Mouse (Mus musculus) midbrain, embryonic 13.5 days (tissue): ENCODE measurements around the gene Lysmd2. TPM values are rescaled to one million over a fixed set of nuclear protein-coding genes. Genes with fewer than 3 reads are reported as not detected.
"Not testable (repeated sequence)": the region's sequence is repeated elsewhere in the genome, so short reads cannot be mapped to it uniquely, and the experiment has no call there.

Source experiments
- ATAC-seq: fragments of 200-750 bp; cut with Nextera tagmentation; 2 replicates; pipeline ENCODE4 v1.8.0; 2017; ENCODE audit warnings: mild to moderate bottlenecking, moderate TSS enrichment, moderate library complexity
- H3K27ac ChIP-seq: fragments of 300-500 bp; sonication (generic); 2 replicates; pipeline ENCODE4 v1.5.1; 2015; ENCODE audit warnings: inconsistent platforms, mild to moderate bottlenecking, moderate library complexity
- H3K27me3 ChIP-seq: fragments of 300-500 bp; sonication (generic); 2 replicates; pipeline ENCODE4 v1.6.1; 2015; ENCODE audit warnings: mild to moderate bottlenecking, inconsistent platforms
- H3K36me3 ChIP-seq: fragments of 300-500 bp; sonication (generic); 2 replicates; pipeline ENCODE4 v1.6.1; 2015; ENCODE audit warnings: mild to moderate bottlenecking, inconsistent platforms
- H3K4me1 ChIP-seq: fragments of 300-500 bp; sonication (generic); replicated peaks from 2 replicates; pipeline ENCODE4 v1.6.1; 2015; ENCODE audit warnings: inconsistent platforms
- H3K4me2 ChIP-seq: fragments of 300-500 bp; sonication (generic); replicated peaks from 2 replicates; pipeline ENCODE4 v1.6.1; 2015; ENCODE audit warnings: moderate library complexity, mild to moderate bottlenecking, inconsistent platforms
- H3K4me3 ChIP-seq: fragments of 300-500 bp; sonication (generic); replicated peaks from 2 replicates; pipeline ENCODE4 v1.5.1; 2015; ENCODE audit warnings: mild to moderate bottlenecking, inconsistent platforms
- H3K9ac ChIP-seq: fragments of 300-500 bp; sonication (generic); replicated peaks from 2 replicates; pipeline ENCODE4 v1.6.1; 2015; ENCODE audit warnings: mild to moderate bottlenecking, inconsistent platforms
- H3K9me3 ChIP-seq: fragments of 300-500 bp; sonication (generic); 2 replicates; pipeline ENCODE4 v1.6.1; 2016; ENCODE audit warnings: mild to moderate bottlenecking, inconsistent platforms
- WGBS: fragments of 180-500 bp; shearing (Covaris S2); methylation state at CpG from one replicate; pipeline ENCODE4 v1.1.7; 2015; 5-methylcytosine and 5-hydroxymethylcytosine counted together
- polyA plus RNA-seq: library from polyadenylated mRNA; unstranded; fragments of >200 nt; fragmentation: Nextera tagmentation; extraction: Ambion mirVana; gene quantifications from 2 replicates; pipeline ENCODE4 v1.2.1, GENCODE M21; 2015

The Lysmd2 gene
- polyA plus RNA-seq, 1 experiment from 2014 or later = 17.9 TPM

DNA sequence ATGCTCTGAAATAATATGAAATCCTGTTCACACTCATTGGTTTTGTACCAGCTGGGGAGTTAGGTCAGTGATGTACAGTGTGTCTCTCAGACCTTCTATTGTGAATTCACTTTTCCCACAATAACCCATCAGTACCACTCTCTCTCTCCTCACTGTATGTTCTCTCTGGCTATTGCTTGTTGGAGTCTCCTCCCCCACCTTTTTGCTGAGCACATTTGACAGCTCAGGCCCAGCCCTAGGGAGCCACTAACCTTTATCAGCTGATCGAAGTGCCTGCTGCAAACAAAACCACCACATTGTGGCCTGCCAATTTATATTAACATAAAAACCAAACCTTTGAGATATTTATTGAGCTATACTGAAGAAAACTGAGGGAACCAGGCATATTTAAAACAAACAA lies 16.0 kb upstream of the Lysmd2 start:
- Histone ChIP-seq H3K4me2 (peak overlapping the region; percentile 67), H3K27ac (peak overlapping the region; percentile 94)
- 33% methylated on average over 1 of the region's 1 CpGs for WGBS

DNA sequence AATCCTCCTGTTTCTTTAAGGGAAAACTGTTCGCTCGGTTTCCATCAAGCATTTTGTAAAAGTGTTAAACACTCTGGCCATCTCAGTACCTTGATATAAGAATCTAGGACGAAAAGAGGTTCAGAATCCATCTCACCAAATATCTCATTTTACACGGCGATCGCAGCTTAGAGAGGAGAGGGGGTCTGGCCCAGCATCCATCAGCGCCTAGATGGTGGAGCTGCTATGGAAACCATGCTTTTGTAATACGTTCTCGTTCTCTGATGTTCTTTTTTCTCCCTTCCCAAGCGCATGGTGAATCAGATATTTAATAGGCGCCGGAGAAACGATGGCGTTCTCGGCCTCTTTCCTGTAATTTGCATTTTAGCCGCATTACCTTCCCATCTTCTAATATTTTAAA lies 15.6 kb upstream of the Lysmd2 start:
- H3K27ac ChIP-seq = peak overlapping the region; percentile 94
- H3K4me1 ChIP-seq = peaks cover 14% of the 10 kb centered on the region
- peak overlapping the region; percentile 92 for H3K4me3 ChIP-seq
- no peaks in the 10 kb centered on the region for H3K27me3 ChIP-seq
- WGBS = 7% methylated on average over 16 of the region's 16 CpGs
- H3K36me3 ChIP-seq = peaks cover 9% of the 10 kb centered on the region
- H3K9ac ChIP-seq = peak overlapping the region; percentile 86
- H3K9me3 ChIP-seq = no peaks in the 10 kb centered on the region
- ATAC-seq = no peak
- H3K4me2 ChIP-seq = peak overlapping the region; percentile 67

More for the DNA sequence above, 16.0 kb upstream of the Lysmd2 start:
- Histone ChIP-seq H3K27me3 (no peaks in the 10 kb centered on the region), H3K4me1 (peaks cover 14% of the 10 kb centered on the region), H3K9me3 (no peaks in the 10 kb centered on the region), H3K36me3 (peaks cover 13% of the 10 kb centered on the region), H3K4me3 (peak overlapping the region; percentile 92), H3K9ac (peak overlapping the region; percentile 86)
- ATAC-seq = peak; percentile 49

DNA sequence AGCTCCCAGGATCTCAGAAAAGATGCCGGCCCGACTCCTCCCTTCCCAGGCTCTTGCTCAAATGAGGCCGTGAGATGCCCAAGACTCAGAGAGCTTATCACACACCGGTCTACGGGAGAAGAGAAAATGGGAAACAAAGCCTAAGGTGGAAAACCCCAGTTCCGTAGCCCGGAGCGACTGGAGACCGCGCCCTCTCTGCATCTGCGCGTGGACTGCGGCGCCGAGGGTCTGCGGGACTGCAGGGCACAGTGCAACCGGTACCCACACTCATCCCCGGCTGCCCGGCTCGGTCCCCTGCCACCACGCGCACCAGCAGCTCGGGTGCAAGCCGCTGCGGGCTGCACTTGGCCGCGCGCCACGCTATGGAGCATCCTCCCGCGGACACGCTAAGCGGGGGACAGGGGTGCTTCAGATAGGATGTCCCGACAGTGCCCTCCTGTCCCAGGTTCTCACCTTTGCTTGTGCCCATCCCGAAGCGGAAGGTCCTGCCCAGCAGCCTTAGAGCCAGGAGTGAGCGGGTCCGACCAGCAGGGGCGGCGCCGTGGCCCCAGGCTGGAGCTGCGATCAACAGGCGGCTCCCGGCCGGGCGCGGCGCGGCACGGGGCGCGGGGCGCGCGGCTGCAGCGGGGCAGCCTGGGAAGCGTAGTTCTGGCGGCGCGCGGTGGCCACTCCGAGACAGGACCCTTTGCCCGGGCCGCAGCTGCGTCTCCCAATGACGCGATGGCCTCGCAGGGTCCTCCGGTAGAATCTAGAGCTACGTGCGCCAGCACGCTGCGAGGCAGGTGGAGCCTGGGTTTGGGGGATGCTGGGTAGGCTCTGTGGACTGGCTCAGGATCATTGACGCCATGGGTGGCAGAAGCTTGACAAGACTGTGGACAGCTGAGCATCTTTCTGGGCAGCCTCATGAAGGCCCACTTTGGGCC lies 14.7 kb upstream of the Lysmd2 start, which contains the start of gene Tmod2:
TSS of gene Tmod2 (minus strand) at position 755 of the 923 bp plus-strand sequence.
- Histone ChIP-seq H3K9ac (peak within 1 kb of the TSS; percentile 86), H3K9me3 (no peaks in the 10 kb centered on the region), H3K27ac (peak within 1 kb of the TSS; percentile 94), H3K36me3 (peaks cover 3% of the 10 kb centered on the region; the same call in 1 of the 2 replicates), H3K27me3 (no peaks in the 10 kb centered on the region), H3K4me2 (peak within 1 kb of the TSS; percentile 67), H3K4me3 (peak within 1 kb of the TSS; percentile 92), H3K4me1 (peaks cover 14% of the 10 kb centered on the region)
- WGBS = under 1% methylated on average over 71 of the region's 74 CpGs
- peak; percentile 94 for ATAC-seq

DNA sequence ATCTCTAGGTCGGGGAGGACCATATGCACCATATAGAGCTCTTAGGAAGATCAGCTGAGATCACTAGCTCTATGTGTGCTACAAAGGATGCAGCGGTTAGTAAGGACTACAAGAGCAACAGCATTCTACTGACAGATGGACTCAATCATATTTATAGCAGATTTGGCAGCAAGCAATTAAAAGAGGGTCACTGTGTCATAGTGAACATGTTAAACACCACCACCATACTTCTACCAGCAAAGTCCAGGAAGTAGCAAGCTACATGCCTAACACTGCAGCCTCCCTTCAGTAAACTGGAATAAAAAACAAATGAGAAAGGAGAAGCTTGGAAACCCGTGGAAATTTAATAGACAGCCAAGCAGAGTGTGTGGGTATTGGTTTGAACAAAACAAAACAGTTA lies 9.0 kb upstream of the Lysmd2 start:
- H3K9me3 ChIP-seq = no peaks in the 10 kb centered on the region
- 73% methylated on average over 3 of the region's 3 CpGs for WGBS
- no peak overlapping the region for H3K4me3 ChIP-seq
- no peak overlapping the region for H3K9ac ChIP-seq
- no peaks in the 10 kb centered on the region for H3K36me3 ChIP-seq
- H3K4me1 ChIP-seq = no peaks in the 10 kb centered on the region
- H3K27ac ChIP-seq = no peak overlapping the region
- ATAC-seq = no peak
- no peaks in the 10 kb centered on the region for H3K27me3 ChIP-seq
- H3K4me2 ChIP-seq = no peak overlapping the region

DNA sequence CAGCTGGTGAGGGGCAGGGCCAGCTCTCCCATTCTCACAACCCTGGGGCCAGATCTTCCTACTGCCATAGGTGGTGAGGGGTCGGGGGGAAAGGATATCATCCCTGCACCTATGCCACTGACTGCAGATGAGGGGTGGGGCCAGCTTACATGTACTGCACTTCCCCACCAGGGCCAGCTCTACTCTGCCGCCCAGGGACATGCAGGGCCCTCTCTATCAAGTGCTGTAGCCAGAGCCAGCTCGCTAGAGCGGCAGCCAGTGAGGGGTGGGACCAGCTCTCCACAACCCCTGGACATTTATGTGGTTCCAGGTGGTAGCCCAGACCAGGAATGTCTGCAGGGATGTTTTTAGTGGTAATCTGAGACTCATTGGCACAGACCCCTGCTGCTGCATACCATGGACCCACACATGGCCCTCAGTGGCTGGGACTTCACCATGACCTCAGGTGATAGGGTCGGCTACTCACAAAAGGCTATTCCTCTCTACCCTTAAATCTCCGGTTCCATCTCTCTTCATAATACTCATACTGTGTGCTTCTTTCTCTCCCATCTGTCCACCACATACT lies 6.6 kb upstream of the Lysmd2 start:
- Histone ChIP-seq H3K9ac (no peak overlapping the region), H3K4me3 (no peak overlapping the region), H3K9me3 (no peaks in the 10 kb centered on the region), H3K27ac (no peak overlapping the region), H3K4me2 (no peak overlapping the region), H3K4me1 (no peaks in the 10 kb centered on the region), H3K36me3 (no peaks in the 10 kb centered on the region), H3K27me3 (peaks cover 4% of the 10 kb centered on the region)
- 83% methylated on average over 6 of the region's 6 CpGs for WGBS
- 0 out of 2 replicates have a peak, but pooled peaks have one; percentile 48 for ATAC-seq

DNA sequence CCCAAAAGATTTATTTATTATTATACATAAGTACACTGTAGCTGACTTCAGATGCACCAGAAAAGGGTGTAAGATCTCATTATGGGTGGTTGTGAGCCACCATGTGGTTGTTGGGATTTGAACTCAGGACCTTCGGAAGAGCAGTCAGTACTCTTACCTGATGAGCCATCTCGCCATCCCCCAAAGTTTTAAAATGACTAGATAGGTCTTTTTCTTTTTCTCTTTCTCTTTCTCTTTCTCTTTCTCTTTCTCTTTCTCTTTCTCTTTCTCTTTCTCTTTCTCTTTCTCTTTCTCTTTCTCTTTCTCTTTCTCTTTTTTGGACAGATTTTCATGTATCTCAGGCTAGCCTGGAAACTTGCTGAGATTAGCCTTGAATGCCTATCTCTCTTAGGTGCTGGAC lies 5.8 kb upstream of the Lysmd2 start:
- not testable (repeated sequence) for H3K36me3 ChIP-seq, H3K4me2 ChIP-seq, H3K27ac ChIP-seq, H3K9ac ChIP-seq, H3K27me3 ChIP-seq, ATAC-seq, H3K9me3 ChIP-seq, H3K4me3 ChIP-seq, H3K4me1 ChIP-seq
- 94% methylated on average over 2 of the region's 2 CpGs for WGBS

DNA sequence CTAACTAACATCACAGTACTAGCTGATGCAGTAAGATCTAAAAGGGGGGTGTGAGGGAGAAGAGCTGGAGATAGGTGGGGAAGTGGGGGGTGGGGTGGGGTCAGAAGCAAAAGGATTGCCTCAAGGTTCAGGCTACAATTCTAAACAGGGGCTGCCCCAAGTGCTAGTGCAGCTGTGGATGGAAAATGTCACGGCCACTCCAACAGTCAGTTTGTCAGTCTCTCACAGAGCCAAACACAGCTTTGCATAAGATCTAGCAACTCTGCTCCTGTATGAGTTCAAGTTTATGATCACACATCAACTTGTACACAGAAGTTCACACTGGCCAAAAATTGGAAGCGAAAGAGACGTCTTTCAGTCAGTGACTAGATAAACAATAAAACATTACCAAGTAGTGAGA lies 4.1 kb upstream of the Lysmd2 start:
- H3K4me3 ChIP-seq = no peak overlapping the region
- no peak overlapping the region for H3K4me2 ChIP-seq
- no peak overlapping the region for H3K27ac ChIP-seq
- 87% methylated on average over 3 of the region's 3 CpGs for WGBS
- H3K9ac ChIP-seq = no peak overlapping the region
- H3K4me1 ChIP-seq = peaks cover 6% of the 10 kb centered on the region
- no peak for ATAC-seq
- no peaks in the 10 kb centered on the region for H3K9me3 ChIP-seq
- peaks cover 7% of the 10 kb centered on the region for H3K27me3 ChIP-seq
- H3K36me3 ChIP-seq = no peaks in the 10 kb centered on the region

DNA sequence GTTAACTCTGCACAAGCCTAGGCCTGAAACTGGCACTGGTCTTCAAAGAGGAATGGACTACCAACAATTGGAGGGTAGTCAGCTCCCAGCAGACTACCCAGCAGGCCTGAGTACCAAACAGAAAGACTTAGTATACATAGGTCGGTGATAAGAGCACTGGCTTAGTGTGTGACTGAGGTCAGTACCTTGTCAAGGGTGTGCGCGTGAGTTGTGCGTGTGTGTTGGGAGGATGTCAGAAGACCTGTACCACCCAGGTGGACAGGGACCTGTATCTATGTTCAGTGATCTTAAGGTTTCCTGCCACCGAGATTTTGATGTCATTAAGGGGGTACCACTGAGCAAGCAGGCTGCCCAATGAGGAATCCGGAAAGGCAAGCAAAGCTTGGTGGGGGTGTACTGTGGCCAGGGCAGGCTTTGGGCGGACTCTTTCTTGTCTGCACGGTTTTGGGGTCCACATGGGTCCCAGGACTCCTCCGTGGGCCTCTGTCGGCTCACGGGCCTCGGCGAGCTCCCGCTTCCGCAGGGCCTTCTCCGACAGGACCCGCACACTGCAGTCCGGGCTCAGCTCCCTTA lies 472 bp upstream of the Lysmd2 start:
- WGBS = 16% methylated on average over 18 of the region's 18 CpGs
- H3K4me2 ChIP-seq = peak overlapping the region; percentile 79
- H3K4me1 ChIP-seq = peaks cover 6% of the 10 kb centered on the region
- no peaks in the 10 kb centered on the region for H3K9me3 ChIP-seq
- H3K27ac ChIP-seq = peak overlapping the region; percentile 95
- H3K9ac ChIP-seq = peak overlapping the region; percentile 91
- no peaks in the 10 kb centered on the region for H3K36me3 ChIP-seq
- peak overlapping the region; percentile 75 for H3K4me3 ChIP-seq
- H3K27me3 ChIP-seq = peaks cover 9% of the 10 kb centered on the region
- peak; percentile 79; the same call in 1 of the 2 replicates for ATAC-seq

DNA sequence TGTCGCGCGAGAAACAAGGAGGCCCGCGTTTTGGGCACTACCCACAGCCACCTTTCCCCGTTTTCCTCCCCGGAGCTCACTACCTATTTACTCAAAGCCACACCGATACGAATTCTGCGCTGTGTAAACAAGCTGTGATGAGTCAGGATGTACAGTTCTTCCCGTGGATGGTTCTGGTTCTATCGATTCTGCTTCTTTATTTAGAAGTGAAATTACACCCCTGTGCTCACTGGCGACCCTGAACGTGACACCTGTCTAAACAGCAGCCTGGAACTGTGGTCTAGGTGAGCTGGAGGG lies 715 bp downstream of the Lysmd2 start:
- Histone ChIP-seq H3K4me3 (peak overlapping the region; percentile 75), H3K36me3 (no peaks in the 10 kb centered on the region), H3K27ac (peak overlapping the region; percentile 95), H3K27me3 (peaks cover 9% of the 10 kb centered on the region), H3K9ac (peak overlapping the region; percentile 91), H3K4me1 (peaks cover 6% of the 10 kb centered on the region), H3K4me2 (peak overlapping the region; percentile 79), H3K9me3 (no peaks in the 10 kb centered on the region)
- no peak for ATAC-seq
- under 1% methylated on average over 14 of the region's 14 CpGs for WGBS

DNA sequence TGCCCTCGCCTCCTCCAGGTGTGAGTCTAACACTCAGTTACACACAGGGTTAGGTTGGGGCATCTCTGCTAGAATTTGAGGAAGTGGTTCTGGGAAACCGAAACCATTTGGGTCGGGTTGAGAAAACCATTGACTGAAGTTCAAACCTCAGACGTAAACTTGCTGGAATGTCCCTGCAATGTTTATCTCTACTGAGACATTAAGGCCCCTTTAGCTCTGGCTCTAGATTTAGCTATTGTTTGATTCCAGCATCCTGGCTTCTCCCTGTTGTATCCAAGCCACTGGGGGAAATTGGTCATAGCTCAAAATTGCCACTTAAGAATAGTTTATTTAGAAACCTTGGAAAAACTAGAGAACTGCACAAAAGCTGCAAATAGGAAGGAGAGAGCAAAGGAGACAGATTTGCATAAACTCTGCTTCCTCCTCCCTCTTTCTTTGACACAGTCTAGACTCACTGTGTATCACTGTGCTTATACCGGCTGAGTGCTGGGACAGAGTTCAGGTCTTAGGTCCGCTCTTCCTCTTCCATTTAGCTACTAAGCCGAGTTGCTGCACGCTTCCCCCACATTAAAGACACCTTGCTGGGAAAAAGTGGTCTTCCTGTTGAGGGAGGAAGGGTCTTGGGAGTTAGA lies 5.4 kb downstream of the Lysmd2 start:
- Histone ChIP-seq H3K27ac (no peak overlapping the region), H3K4me3 (no peak overlapping the region), H3K27me3 (peaks cover 2% of the 10 kb centered on the region; the same call in 1 of the 2 replicates), H3K9ac (no peak overlapping the region), H3K9me3 (no peaks in the 10 kb centered on the region), H3K4me1 (peaks cover 7% of the 10 kb centered on the region; the same call in 1 of the 2 replicates), H3K36me3 (no peaks in the 10 kb centered on the region), H3K4me2 (no peak overlapping the region)
- WGBS = 83% methylated on average over 8 of the region's 8 CpGs
- no peak for ATAC-seq

DNA sequence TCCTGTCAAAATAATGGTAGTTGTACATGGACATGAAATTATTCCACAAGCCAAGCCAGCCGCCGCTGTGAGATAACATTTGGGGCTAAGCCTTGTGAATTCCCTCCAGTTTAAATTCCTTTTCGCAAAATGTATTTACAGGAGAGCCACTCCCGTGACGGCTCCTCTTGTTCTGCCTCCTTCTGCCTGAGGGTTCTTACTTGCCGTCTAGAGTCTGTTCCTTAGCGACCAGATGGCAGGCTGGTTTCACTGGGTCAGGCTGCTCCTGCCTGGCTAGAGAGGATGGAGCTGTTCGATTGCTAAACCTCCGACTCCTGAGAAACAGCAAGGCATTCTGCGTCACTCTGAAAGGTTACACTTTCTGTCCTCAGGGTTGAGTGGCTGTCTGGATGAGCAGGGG lies 6.6 kb downstream of the Lysmd2 start:
- H3K27me3 ChIP-seq = no peaks in the 10 kb centered on the region
- H3K36me3 ChIP-seq = no peaks in the 10 kb centered on the region
- H3K4me2 ChIP-seq = no peak overlapping the region
- no peak overlapping the region for H3K4me3 ChIP-seq
- 0 out of 2 replicates have a peak overlapping the region, but pooled peaks have one; percentile 1 for H3K9ac ChIP-seq
- 50% methylated on average over 10 of the region's 10 CpGs for WGBS
- H3K9me3 ChIP-seq = no peaks in the 10 kb centered on the region
- ATAC-seq = no peak; the same call in 1 of the 2 replicates
- H3K27ac ChIP-seq = peak overlapping the region; percentile 4; the same call in 1 of the 2 replicates
- peaks cover 7% of the 10 kb centered on the region; the same call in 1 of the 2 replicates for H3K4me1 ChIP-seq
